Comparison of ENCODE assay signal across 21 mouse cellular contexts in the genomic region with DNA sequence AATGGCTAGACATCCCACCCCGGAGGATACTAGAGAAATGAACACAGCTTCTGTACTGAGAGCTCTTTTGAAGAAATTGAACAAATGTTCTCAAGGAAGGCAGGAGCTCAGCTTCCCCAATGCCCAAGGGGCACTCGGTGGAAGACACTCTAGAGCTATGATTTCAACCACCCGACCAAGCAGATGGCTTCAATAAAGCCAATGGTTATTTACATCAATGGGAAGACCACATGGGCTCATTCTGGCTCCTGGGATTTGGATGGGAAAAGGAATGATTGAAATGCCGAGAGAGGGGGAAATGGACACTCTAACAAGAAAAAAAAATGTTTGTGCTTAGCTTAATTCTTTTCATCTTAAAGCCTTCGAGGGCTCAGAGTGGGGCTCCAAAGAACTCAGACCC.
DNase-seq lines count a peak whose midpoint lies in the region; ATAC-seq lines count a peak whose summit lies in the region.
"Had no signal": no experiment of that assay in that cellular context is flagged by ENCODE, and none has a peak within 500 bp of the region (broad histone marks: within the 10 kb centered on the region; RNA-seq: fewer than 3 reads in every experiment).

No protein-coding gene starts in this region.

- no peak overlapping the region for H3K4me2 ChIP-seq in hindbrain, embryonic 11.5 days (replicated peaks; ENCODE audit: low read depth, low read length)
- no peak overlapping the region for H3K4me2 ChIP-seq in hindbrain, embryonic 16.5 days (ENCODE audit: low read length)
- H3K4me2 ChIP-seq in embryonic facial prominence, embryonic 11.5 days (ENCODE audit: low read depth, low read length): no peak overlapping the region
- H3K4me2 ChIP-seq: embryonic facial prominence, embryonic 12.5 days; forebrain, embryonic 13.5 days; heart, embryonic 12.5 days; hindbrain, embryonic 13.5 days had no signal

- H3K9me3 ChIP-seq in hindbrain, embryonic 11.5 days (ENCODE audit: control insufficient read depth, low read length): no peaks in the 10 kb centered on the region
- H3K9me3 ChIP-seq in hindbrain, embryonic 16.5 days (ENCODE audit: control insufficient read depth, low read length): no peaks in the 10 kb centered on the region
- no peaks in the 10 kb centered on the region for H3K9me3 ChIP-seq in embryonic facial prominence, embryonic 11.5 days (replicated peaks; ENCODE audit: control insufficient read depth, low read length)
- H3K9me3 ChIP-seq: forebrain, embryonic 13.5 days had no signal

- no peak for ATAC-seq in hindbrain, embryonic 11.5 days (ENCODE audit: low FRiP score)
- no peak for ATAC-seq in hindbrain, embryonic 16.5 days
- ATAC-seq in embryonic facial prominence, embryonic 11.5 days (replicated peaks; ENCODE audit: insufficient number of reproducible peaks, low FRiP score, low TSS enrichment, low read depth): no peak
- ATAC-seq in monocyte, adult 5-6 weeks (replicated peaks; ENCODE audit: insufficient number of reproducible peaks, low FRiP score, low TSS enrichment, poor library complexity, severe bottlenecking): no peak
- ATAC-seq: activated CD4-positive, CD25-positive, alpha-beta regulatory T cell, adult 4 months; forebrain, embryonic 13.5 days; forebrain, postnatal 0 days; intestine, embryonic 16.5 days; Patski had no signal

- H3K27me3 ChIP-seq in hindbrain, embryonic 11.5 days (ENCODE audit: control insufficient read depth, insufficient read depth, low read length): no peaks in the 10 kb centered on the region
- no peaks in the 10 kb centered on the region for H3K27me3 ChIP-seq in hindbrain, embryonic 16.5 days (replicated peaks; ENCODE audit: control insufficient read depth, insufficient read depth, low read length)
- H3K27me3 ChIP-seq in embryonic facial prominence, embryonic 11.5 days (ENCODE audit: control insufficient read depth, insufficient read depth, low read length): no peaks in the 10 kb centered on the region
- H3K27me3 ChIP-seq: CH12.LX; embryonic facial prominence, embryonic 12.5 days; forebrain, embryonic 13.5 days; hindbrain, embryonic 13.5 days; Patski had no signal

- no peak overlapping the region for H3K27ac ChIP-seq in hindbrain, embryonic 11.5 days (ENCODE audit: low read depth, low read length)
- no peak overlapping the region for H3K27ac ChIP-seq in hindbrain, embryonic 16.5 days (ENCODE audit: low read depth, low read length)
- H3K27ac ChIP-seq in embryonic facial prominence, embryonic 11.5 days (replicated peaks; ENCODE audit: low read depth, low read length): no peak overlapping the region
- H3K27ac ChIP-seq: forebrain, embryonic 13.5 days; hindbrain, embryonic 13.5 days had no signal

- DNase-seq in hindbrain, embryonic 11.5 days (ENCODE audit: low spot score): peak; percentile 6
- peak; percentile 39 for DNase-seq in embryo, embryonic 10.5 days (ENCODE audit: low spot score)
- DNase-seq in embryonic facial prominence, embryonic 11.5 days (ENCODE audit: low spot score): peak; percentile 73
- DNase-seq in yolk sac, embryonic 10.5 days (ENCODE audit: low spot score): no peak
- DNase-seq in spleen, postnatal 36 days (ENCODE audit: low spot score in 2 of 2): no peak
- DNase-seq: adrenal gland, postnatal 14 days; cerebellum, adult 18-20 months; cerebellum, postnatal 10 days; forebrain, postnatal 0 days; gastrocnemius, postnatal 14 days; heart, postnatal 36 days had no signal

- WGBS in hindbrain, embryonic 11.5 days: 65% methylated on average over 5 of the region's 5 CpGs
- 67% methylated on average over 5 of the region's 5 CpGs for WGBS in hindbrain, embryonic 16.5 days
- WGBS in embryonic facial prominence, embryonic 11.5 days: 26% methylated on average over 5 of the region's 5 CpGs

- H3K9ac ChIP-seq in hindbrain, embryonic 11.5 days (ENCODE audit: low read depth, low read length): no peak overlapping the region
- H3K9ac ChIP-seq in hindbrain, embryonic 16.5 days (ENCODE audit: low read depth, low read length): no peak overlapping the region
- no peak overlapping the region for H3K9ac ChIP-seq in embryonic facial prominence, embryonic 11.5 days (replicated peaks; ENCODE audit: low read length)
- H3K9ac ChIP-seq: embryonic facial prominence, embryonic 12.5 days; forebrain, embryonic 13.5 days; forebrain, postnatal 0 days; heart, embryonic 12.5 days; hindbrain, embryonic 13.5 days had no signal

- no peaks in the 10 kb centered on the region for H3K4me1 ChIP-seq in hindbrain, embryonic 11.5 days (replicated peaks; ENCODE audit: control insufficient read depth, insufficient read depth, low read length)
- H3K4me1 ChIP-seq in hindbrain, embryonic 16.5 days (ENCODE audit: control insufficient read depth, insufficient read depth, low read depth, low read length): no peaks in the 10 kb centered on the region
- H3K4me1 ChIP-seq in embryonic facial prominence, embryonic 11.5 days (ENCODE audit: control insufficient read depth, insufficient read depth, low read length): no peaks in the 10 kb centered on the region
- H3K4me1 ChIP-seq: embryonic facial prominence, embryonic 12.5 days; forebrain, embryonic 13.5 days; heart, embryonic 12.5 days; hindbrain, embryonic 13.5 days had no signal

- no peak overlapping the region for H3K4me3 ChIP-seq in hindbrain, embryonic 11.5 days (ENCODE audit: low read depth, low read length)
- H3K4me3 ChIP-seq in hindbrain, embryonic 16.5 days (ENCODE audit: low read length): no peak overlapping the region
- H3K4me3 ChIP-seq in embryonic facial prominence, embryonic 11.5 days (ENCODE audit: low read depth, low read length): no peak overlapping the region
- H3K4me3 ChIP-seq: embryonic facial prominence, embryonic 12.5 days; forebrain, embryonic 13.5 days; heart, embryonic 12.5 days; hindbrain, embryonic 13.5 days had no signal

- H3K36me3 ChIP-seq in hindbrain, embryonic 11.5 days (ENCODE audit: control insufficient read depth, insufficient read depth, low read length): no peaks in the 10 kb centered on the region
- no peaks in the 10 kb centered on the region for H3K36me3 ChIP-seq in hindbrain, embryonic 16.5 days (ENCODE audit: control insufficient read depth, insufficient read depth, low read length)
- H3K36me3 ChIP-seq in embryonic facial prominence, embryonic 11.5 days (replicated peaks; ENCODE audit: control insufficient read depth, insufficient read depth, low read depth, low read length): no peaks in the 10 kb centered on the region
- H3K36me3 ChIP-seq: embryonic facial prominence, embryonic 12.5 days; heart, embryonic 12.5 days; hindbrain, embryonic 13.5 days had no signal

Comparison
In these comparisons a context has a peak if more than half of its experiments do, and no peak if none do; other contexts are left out.
1. DNase-seq: peak in hindbrain, embryonic 11.5 days (single experiment), embryo, embryonic 10.5 days (single experiment) and embryonic facial prominence, embryonic 11.5 days (single experiment); none in yolk sac, embryonic 10.5 days (single experiment) and spleen, postnatal 36 days (0 of 2).